In genomic region chr14:88347177-88347576, GRCm38 (mm10) we compare ENCODE assay signal across 9 mouse cellular contexts.
DNase-seq lines count a peak whose midpoint lies in the region; ATAC-seq and TF ChIP-seq lines count a peak whose summit lies in the region.
"Had no signal": no experiment of that assay in that cellular context is flagged by ENCODE, and none has a peak within 500 bp of the region (broad histone marks: within the 10 kb centered on the region; RNA-seq: fewer than 3 reads in every experiment).

No protein-coding gene starts in this region.

- H3K4me3 ChIP-seq in heart, adult 2 months, result no peak overlapping the region
- no peak overlapping the region for H3K4me3 ChIP-seq in embryonic facial prominence, embryonic 15.5 days (replicated peaks)

- no peak for TF ChIP-seq POLR2A in heart, adult 2 months (IDR thresholded peaks at IDR 0.05; ENCODE audit: insufficient read depth, low read depth, low read length)

- H3K79me2 ChIP-seq in heart, adult 2 months (replicated peaks; ENCODE audit: control insufficient read depth, insufficient read depth, low read length), result no peaks in the 10 kb centered on the region

- H3K4me1 ChIP-seq in heart, adult 2 months (ENCODE audit: control insufficient read depth, insufficient read depth, low read length), result no peaks in the 10 kb centered on the region
- H3K4me1 ChIP-seq in embryonic facial prominence, embryonic 15.5 days, result no peaks in the 10 kb centered on the region

- no peak overlapping the region for H3K27ac ChIP-seq in heart, adult 2 months
- H3K27ac ChIP-seq in embryonic facial prominence, embryonic 15.5 days (replicated peaks), result no peak overlapping the region

- 0 out of 2 replicates have a peak, but pooled peaks have one; percentile 57 for ATAC-seq in embryonic facial prominence, embryonic 15.5 days (ENCODE audit: insufficient number of reproducible peaks, low FRiP score, low TSS enrichment, low read depth)
- ATAC-seq in cerebellum, adult (ENCODE audit: insufficient number of reproducible peaks, low FRiP score, low TSS enrichment), result no peak

- no peaks in the 10 kb centered on the region for H3K9me3 ChIP-seq in embryonic facial prominence, embryonic 15.5 days (replicated peaks)

- intact Hi-C loops in heart, adult 2 months (cut with DNase I), result no loop called here

- DNase-seq in heart, adult 18-20 months, result peak; percentile 2 to 12
- no peak for DNase-seq in heart, adult 2 months
- peak; percentile 71 for DNase-seq in layer of hippocampus, adult 11-12 months (ENCODE audit: low spot score)
- DNase-seq in lung, postnatal 10 days, result peak; percentile 83
- no peak for DNase-seq in adrenal gland, postnatal 25 days
- DNase-seq in urinary bladder, postnatal 10 days (ENCODE audit: low spot score), result no peak
- DNase-seq: kidney, adult 11 months had no signal

- no peaks in the 10 kb centered on the region for H3K27me3 ChIP-seq in heart, adult 2 months (ENCODE audit: control insufficient read depth, insufficient read depth, low read length)
- no peaks in the 10 kb centered on the region for H3K27me3 ChIP-seq in embryonic facial prominence, embryonic 15.5 days

- WGBS in heart, adult 2 months, result 28% methylated on average over 4 of the region's 4 CpGs
- 25% methylated on average over 4 of the region's 4 CpGs for WGBS in embryonic facial prominence, embryonic 15.5 days

- TF ChIP-seq CTCF in heart, adult 2 months (IDR thresholded peaks at IDR 0.05), result no peak

- no peaks in the 10 kb centered on the region; the same call in 1 of the 2 replicates for H3K36me3 ChIP-seq in heart, adult 2 months (ENCODE audit: control insufficient read depth, insufficient read depth, low read length)
- no peaks in the 10 kb centered on the region for H3K36me3 ChIP-seq in embryonic facial prominence, embryonic 15.5 days

- no peak overlapping the region for H3K9ac ChIP-seq in heart, adult 2 months (ENCODE audit: low read depth, low read length)
- no peak overlapping the region for H3K9ac ChIP-seq in embryonic facial prominence, embryonic 15.5 days

- no peak for TF ChIP-seq EP300 in heart, adult 2 months (IDR thresholded peaks at IDR 0.05; ENCODE audit: insufficient read depth, low read depth, low read length)

- no peak overlapping the region for H3K4me2 ChIP-seq in embryonic facial prominence, embryonic 15.5 days (replicated peaks)

Comparison
In these comparisons a context has a peak if more than half of its experiments do, and no peak if none do; other contexts are left out.
1. DNase-seq: peak in heart, adult 18-20 months (2 of 2), layer of hippocampus, adult 11-12 months (single experiment) and lung, postnatal 10 days (single experiment); none in heart, adult 2 months (0 of 2), adrenal gland, postnatal 25 days (single experiment) and urinary bladder, postnatal 10 days (single experiment).